Mouse (Mus musculus) heart, embryonic 15.5 days (tissue): Measurements from ENCODE around the gene Rfc5. TPM values are rescaled to one million over a fixed set of nuclear protein-coding genes. Genes with fewer than 3 reads are reported as not detected.

Experiments
- ATAC-seq: fragments of 200-750 bp; cut with Nextera tagmentation; replicated peaks from 2 replicates; pipeline ENCODE4 v1.8.0; 2017; ENCODE audit warnings: low read depth, moderate TSS enrichment; ENCODE audit not compliant: insufficient number of reproducible peaks, insufficient read depth, low FRiP score
- H3K27ac ChIP-seq: fragments of 300-500 bp; sonication (generic); 2 replicates; pipeline ENCODE4 v1.5.1; 2015; ENCODE audit warnings: mild to moderate bottlenecking, inconsistent platforms
- H3K27me3 ChIP-seq: fragments of 300-500 bp; sonication (generic); 2 replicates; pipeline ENCODE4 v1.6.1; 2015; ENCODE audit warnings: inconsistent platforms
- H3K36me3 ChIP-seq: fragments of 300-500 bp; sonication (generic); 2 replicates; pipeline ENCODE4 v1.6.1; 2015; ENCODE audit warnings: mild to moderate bottlenecking, inconsistent platforms
- H3K4me1 ChIP-seq: fragments of 300-500 bp; sonication (generic); replicated peaks from 2 replicates; pipeline ENCODE4 v1.6.1; 2015; ENCODE audit warnings: inconsistent platforms
- H3K4me2 ChIP-seq: fragments of 300-500 bp; sonication (generic); 2 replicates; pipeline ENCODE4 v1.6.1; 2015; ENCODE audit warnings: inconsistent platforms, mild to moderate bottlenecking, moderate library complexity
- H3K4me3 ChIP-seq: fragments of 300-500 bp; sonication (generic); 2 replicates; pipeline ENCODE4 v1.5.1; 2015; ENCODE audit warnings: mild to moderate bottlenecking, inconsistent platforms
- H3K9ac ChIP-seq: fragments of 300-500 bp; sonication (generic); 2 replicates; pipeline ENCODE4 v1.6.1; 2015; ENCODE audit warnings: mild to moderate bottlenecking, inconsistent platforms
- H3K9me3 ChIP-seq: fragments of 300-500 bp; sonication (generic); replicated peaks from 2 replicates; pipeline ENCODE4 v1.6.1; 2016; ENCODE audit warnings: inconsistent platforms
- WGBS: fragments of 180-500 bp; shearing (Covaris S2); methylation state at CpG from one replicate; pipeline ENCODE4 v1.1.7; 2015; ENCODE audit warnings: mixed read lengths; 5-methylcytosine and 5-hydroxymethylcytosine counted together
- polyA plus RNA-seq: library from polyadenylated mRNA; unstranded; fragments of >200 nt; fragmentation: Nextera tagmentation; extraction: Ambion mirVana; gene quantifications from 2 replicates; pipeline ENCODE4 v1.2.1, GENCODE M21; 2015

The Rfc5 gene
- polyA plus RNA-seq, 1 experiment from 2014 or later: 43.6 TPM

DNA sequence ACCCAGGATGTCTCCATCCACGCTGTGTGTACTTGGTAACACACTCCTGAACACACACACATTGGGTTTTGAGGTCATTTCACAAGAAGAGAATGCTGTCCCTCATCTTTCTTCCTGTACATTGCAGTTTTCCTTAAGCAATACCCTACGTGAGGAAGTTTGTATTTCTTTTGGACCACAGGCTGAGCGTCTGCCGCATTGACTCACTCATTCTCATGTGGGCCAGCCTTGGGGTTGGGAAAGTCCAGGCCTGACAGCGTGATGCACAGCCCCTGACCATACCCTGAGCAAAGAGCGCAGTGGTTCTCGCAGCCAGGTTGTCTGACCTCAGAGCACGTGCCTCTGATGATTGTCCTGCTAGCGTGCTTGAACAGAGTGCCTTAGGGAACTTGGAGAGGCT lies 15.4 kb downstream of the Rfc5 start:
- H3K27me3 ChIP-seq: no peaks in the 10 kb centered on the region
- ATAC-seq: no peak
- peaks cover 73% of the 10 kb centered on the region for H3K36me3 ChIP-seq
- H3K4me1 ChIP-seq: peaks cover 5% of the 10 kb centered on the region; the same call in 1 of the 2 replicates
- H3K4me2 ChIP-seq: no peak overlapping the region
- 88% methylated on average over 9 of the region's 9 CpGs for WGBS
- no peak overlapping the region for H3K4me3 ChIP-seq
- H3K9me3 ChIP-seq: no peaks in the 10 kb centered on the region
- no peak overlapping the region for H3K27ac ChIP-seq
- H3K9ac ChIP-seq: no peak overlapping the region

DNA sequence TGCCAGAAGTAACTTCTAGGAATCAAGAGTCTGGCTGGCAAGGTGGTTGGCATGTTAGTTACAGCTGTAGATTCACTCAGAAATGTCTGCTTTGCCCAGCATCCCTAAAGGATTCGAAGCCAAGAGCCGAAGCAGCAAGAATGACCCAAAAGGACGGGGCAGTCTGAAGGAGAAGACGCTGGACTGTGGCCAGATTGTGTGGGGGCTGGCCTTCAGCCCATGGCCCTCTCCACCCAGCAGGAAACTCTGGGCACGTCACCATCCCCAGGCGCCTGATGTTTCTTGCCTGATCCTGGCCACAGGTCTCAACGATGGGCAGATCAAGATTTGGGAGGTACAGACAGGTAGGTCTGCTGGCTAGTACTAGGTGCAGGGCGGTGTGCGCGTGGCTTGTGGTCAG lies 18.3 kb downstream of the Rfc5 start:
- WGBS: 69% methylated on average over 10 of the region's 10 CpGs
- Histone ChIP-seq H3K27me3 (no peaks in the 10 kb centered on the region), H3K4me3 (no peak overlapping the region), H3K4me1 (peaks cover 7% of the 10 kb centered on the region; the same call in 1 of the 2 replicates), H3K36me3 (peaks cover 74% of the 10 kb centered on the region), H3K4me2 (no peak overlapping the region), H3K9me3 (no peaks in the 10 kb centered on the region), H3K9ac (no peak overlapping the region), H3K27ac (no peak overlapping the region)
- ATAC-seq: no peak

DNA sequence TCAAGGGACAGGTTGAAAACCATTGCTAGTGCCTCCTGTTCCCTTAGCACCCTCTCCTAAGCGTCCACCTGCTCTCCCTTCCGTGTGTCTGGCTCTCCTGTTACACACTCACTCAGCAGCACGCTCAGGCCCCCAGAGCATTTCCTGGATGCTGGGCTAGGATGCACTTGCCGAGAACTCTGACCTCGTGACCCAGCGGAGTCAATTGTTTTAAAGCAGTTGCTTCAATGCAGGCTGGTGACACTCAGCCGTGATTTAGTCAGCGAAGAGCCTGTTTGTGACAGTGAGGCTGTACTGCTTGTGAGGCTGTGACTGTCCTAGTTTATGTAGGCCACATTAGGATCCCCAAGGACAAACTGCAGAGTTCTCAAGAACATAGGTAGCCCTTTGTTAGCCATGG lies 21.6 kb downstream of the Rfc5 start:
- Histone ChIP-seq H3K4me3 (no peak overlapping the region), H3K4me1 (peaks cover 26% of the 10 kb centered on the region), H3K36me3 (peaks cover 60% of the 10 kb centered on the region), H3K4me2 (no peak overlapping the region), H3K27me3 (no peaks in the 10 kb centered on the region), H3K27ac (no peak overlapping the region), H3K9ac (no peak overlapping the region), H3K9me3 (no peaks in the 10 kb centered on the region)
- WGBS: 53% methylated on average over 8 of the region's 8 CpGs
- no peak for ATAC-seq

DNA sequence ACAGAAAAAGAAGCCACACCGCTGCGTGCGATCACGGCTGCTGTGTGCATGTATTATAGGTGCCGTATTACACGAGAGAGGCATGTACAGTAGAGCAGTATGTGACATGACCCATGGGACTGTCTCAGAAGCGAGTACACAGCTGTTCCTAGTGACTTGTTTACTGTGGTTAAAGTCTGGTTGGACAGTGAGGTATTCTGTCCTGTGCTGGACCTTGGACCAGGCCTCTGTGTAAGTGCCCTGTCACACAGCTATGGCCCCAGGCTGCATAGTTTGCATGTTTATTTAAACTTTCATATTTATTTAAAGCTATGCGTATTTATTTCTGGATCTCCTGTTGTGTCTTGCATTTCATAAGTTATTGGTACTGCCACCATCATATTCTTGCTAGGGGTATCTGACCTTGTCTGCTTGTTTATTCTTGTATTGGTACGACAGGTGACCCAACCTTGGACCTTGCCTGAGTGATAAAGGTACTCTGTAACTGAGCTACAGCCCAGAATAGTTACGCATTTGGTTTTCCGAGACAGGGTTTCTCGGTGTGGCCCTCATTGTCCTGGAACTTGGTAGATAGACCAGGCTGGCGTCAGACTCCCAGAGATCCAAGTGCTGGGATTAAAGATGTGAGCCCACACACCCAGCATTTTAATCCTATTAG lies 22.8 kb downstream of the Rfc5 start:
- H3K4me2 ChIP-seq: no peak overlapping the region

DNA sequence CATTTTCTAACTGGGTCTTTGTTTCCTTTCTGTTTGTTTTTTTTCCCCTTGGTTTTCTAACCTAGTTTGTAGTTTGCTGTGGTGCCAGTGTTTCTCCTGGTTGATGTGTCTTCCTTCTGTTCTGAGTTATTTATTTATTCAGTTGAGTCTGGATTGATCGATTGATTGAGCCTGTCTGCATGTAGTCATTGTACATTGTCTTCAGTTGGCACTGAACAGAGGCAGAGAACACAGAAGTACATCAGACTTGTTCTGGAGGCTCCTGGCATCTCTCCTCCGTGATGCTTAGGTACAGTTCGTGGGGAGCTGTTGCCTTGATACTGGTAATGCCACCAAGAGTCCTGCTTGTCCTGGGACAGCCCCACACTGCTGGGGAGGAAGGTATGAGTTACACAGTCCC lies 24.0 kb downstream of the Rfc5 start:
- ATAC-seq: no peak
- H3K36me3 ChIP-seq: peaks cover 37% of the 10 kb centered on the region
- WGBS: 84% methylated on average over 3 of the region's 3 CpGs
- no peak overlapping the region for H3K4me2 ChIP-seq
- H3K9ac ChIP-seq: no peak overlapping the region
- H3K9me3 ChIP-seq: no peaks in the 10 kb centered on the region
- H3K27me3 ChIP-seq: no peaks in the 10 kb centered on the region
- H3K4me1 ChIP-seq: peaks cover 44% of the 10 kb centered on the region
- no peak overlapping the region for H3K4me3 ChIP-seq
- H3K27ac ChIP-seq: no peak overlapping the region

More for the DNA sequence above, 22.8 kb downstream of the Rfc5 start:
- peaks cover 37% of the 10 kb centered on the region for H3K4me1 ChIP-seq
- H3K27me3 ChIP-seq: no peaks in the 10 kb centered on the region
- H3K9me3 ChIP-seq: no peaks in the 10 kb centered on the region
- H3K36me3 ChIP-seq: peaks cover 49% of the 10 kb centered on the region
- H3K4me3 ChIP-seq: no peak overlapping the region
- WGBS: 89% methylated on average over 13 of the region's 13 CpGs
- H3K9ac ChIP-seq: no peak overlapping the region
- ATAC-seq: no peak
- H3K27ac ChIP-seq: no peak overlapping the region

DNA sequence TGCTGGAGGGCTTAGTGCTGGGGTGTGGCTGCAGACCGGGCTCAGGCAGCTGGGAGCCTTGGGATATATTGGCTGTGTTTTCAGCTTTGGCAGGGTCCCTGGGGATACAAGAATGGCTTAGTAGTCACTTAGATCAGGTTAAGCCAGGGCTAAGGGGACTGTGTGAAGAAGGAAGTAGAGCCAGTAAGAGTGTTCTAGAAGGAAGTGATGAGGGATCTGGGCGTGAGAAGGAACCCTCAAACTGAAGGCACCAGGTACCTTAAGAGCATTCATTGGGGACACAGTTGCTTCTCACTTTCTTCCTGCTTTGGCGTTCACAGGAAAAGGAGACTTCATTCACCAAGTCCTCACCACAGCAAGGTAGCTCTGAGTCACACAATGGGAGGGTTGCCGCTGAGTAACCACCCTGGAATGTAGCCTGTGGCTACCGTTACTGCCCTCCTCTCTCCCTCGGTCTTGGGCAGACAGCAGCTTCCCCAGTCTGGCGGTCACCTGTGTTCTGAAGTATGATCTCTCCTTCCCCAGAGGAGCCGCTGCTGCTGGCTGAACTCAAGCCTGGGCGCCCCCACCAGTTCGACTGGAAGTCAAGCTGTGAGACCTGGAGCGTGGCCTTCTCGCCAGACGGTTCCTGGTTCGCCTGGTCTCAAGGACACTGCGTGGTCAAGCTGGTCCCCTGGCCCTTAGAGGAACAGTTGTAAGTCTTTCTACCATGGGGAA lies 25.6 kb downstream of the Rfc5 start:
- 41% methylated on average over 15 of the region's 15 CpGs for WGBS
- Histone ChIP-seq H3K36me3 (peaks cover 26% of the 10 kb centered on the region), H3K9ac (peak overlapping the region; percentile 3; the same call in 1 of the 2 replicates), H3K4me3 (no peak overlapping the region), H3K4me1 (peaks cover 59% of the 10 kb centered on the region), H3K4me2 (no peak overlapping the region), H3K27me3 (no peaks in the 10 kb centered on the region), H3K9me3 (no peaks in the 10 kb centered on the region), H3K27ac (peak overlapping the region; percentile 56)
- no peak for ATAC-seq

DNA sequence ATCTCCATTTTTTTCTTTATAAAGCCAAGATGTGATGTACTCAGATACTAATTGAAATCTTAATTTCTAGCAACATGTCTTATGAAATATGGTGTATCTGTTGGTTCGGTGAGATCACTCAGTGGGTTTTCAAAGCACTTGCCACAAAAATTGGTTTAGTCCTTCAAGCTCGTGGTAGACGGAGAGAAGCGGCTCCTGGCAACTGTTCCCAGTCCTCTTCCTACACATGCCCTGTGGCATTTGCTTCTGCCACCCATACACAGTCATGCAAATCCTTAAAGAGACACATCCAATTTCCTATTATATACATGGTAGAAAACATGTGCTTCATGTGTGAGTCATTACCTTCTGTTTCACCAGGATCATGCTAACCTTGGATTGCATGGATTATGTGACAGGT lies 27.3 kb downstream of the Rfc5 start:
- Histone ChIP-seq H3K27me3 (no peaks in the 10 kb centered on the region), H3K36me3 (peaks cover 13% of the 10 kb centered on the region), H3K4me2 (no peak overlapping the region), H3K27ac (peak overlapping the region; percentile 44), H3K4me1 (peaks cover 61% of the 10 kb centered on the region), H3K4me3 (no peak overlapping the region), H3K9me3 (no peaks in the 10 kb centered on the region), H3K9ac (no peak overlapping the region)
- no peak for ATAC-seq
- 68% methylated on average over 4 of the region's 4 CpGs for WGBS

DNA sequence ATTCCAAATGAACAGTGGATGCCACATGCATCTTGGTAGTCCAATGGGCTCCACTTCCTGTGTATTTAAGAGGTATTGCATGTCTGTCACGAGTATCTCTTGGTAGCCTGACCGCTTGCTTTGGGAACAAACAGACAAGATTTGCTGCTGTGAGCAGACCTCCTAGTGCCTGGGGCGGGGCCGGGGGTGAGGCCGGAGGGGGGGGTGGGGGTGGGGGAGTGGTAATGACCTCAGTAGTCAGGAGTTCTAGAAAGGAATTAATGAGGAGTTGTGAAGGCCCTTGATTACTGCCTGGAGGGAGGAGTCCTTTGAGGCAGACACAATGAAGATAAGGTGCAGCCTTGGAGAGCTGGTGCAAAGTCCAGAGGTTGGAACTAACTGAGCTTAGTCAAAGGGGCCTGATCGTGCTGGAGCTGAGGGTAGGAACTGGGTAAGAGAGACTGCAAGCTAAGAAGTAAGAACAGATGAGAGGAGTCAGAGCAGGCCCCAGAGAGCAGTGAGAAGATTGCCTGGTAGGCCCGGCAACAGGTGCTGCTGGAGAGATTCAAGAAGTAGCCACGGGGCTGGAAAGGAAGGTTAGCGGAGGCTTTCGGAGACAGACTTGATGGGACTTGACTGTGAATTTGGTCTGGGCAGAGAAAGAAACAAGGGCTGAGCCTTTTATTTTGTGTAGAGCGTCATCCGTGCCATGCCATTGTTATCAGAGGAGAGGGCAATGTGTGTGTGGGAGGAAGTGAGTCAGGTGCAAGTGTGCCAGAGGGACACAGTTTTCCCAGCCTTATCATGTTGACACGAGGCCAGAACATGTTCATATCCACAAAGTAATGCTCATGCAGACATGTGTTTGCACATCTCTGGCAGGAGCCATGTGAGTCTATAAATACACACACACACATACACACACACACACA lies 28.0 kb downstream of the Rfc5 start:
- no peak; the same call in 1 of the 2 replicates for ATAC-seq
- H3K9ac ChIP-seq: peak overlapping the region; percentile 39
- no peak overlapping the region for H3K4me3 ChIP-seq
- peaks cover 12% of the 10 kb centered on the region for H3K36me3 ChIP-seq
- 23% methylated on average over 13 of the region's 13 CpGs for WGBS
- peak overlapping the region; percentile 77 for H3K4me2 ChIP-seq
- H3K27ac ChIP-seq: peak overlapping the region; percentile 88
- peaks cover 68% of the 10 kb centered on the region for H3K4me1 ChIP-seq
- no peaks in the 10 kb centered on the region for H3K27me3 ChIP-seq
- H3K9me3 ChIP-seq: no peaks in the 10 kb centered on the region

DNA sequence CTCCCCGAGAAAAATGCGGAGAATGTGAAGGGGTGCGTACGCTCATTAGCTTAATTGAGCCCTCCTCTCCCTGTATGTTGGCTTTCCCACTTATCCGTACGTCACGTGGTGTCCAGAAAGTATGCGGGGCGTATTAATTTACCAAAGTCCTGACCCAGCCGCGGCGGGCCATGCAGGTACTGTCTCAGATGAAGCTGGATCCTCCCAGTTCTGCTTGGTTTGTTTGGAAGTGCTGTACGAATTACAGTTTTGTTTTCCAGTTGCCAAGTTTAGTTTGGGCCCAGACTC lies 28.7 kb downstream of the Rfc5 start:
- 44% methylated on average over 13 of the region's 13 CpGs for WGBS
- Histone ChIP-seq H3K27me3 (no peaks in the 10 kb centered on the region), H3K4me1 (peaks cover 69% of the 10 kb centered on the region), H3K9me3 (no peaks in the 10 kb centered on the region), H3K9ac (no peak overlapping the region), H3K27ac (peak overlapping the region; percentile 88), H3K36me3 (peaks cover 8% of the 10 kb centered on the region), H3K4me2 (peak overlapping the region; percentile 77), H3K4me3 (0 out of 2 replicates have a peak overlapping the region, but pooled peaks have one; percentile 7)
- ATAC-seq: no peak

DNA sequence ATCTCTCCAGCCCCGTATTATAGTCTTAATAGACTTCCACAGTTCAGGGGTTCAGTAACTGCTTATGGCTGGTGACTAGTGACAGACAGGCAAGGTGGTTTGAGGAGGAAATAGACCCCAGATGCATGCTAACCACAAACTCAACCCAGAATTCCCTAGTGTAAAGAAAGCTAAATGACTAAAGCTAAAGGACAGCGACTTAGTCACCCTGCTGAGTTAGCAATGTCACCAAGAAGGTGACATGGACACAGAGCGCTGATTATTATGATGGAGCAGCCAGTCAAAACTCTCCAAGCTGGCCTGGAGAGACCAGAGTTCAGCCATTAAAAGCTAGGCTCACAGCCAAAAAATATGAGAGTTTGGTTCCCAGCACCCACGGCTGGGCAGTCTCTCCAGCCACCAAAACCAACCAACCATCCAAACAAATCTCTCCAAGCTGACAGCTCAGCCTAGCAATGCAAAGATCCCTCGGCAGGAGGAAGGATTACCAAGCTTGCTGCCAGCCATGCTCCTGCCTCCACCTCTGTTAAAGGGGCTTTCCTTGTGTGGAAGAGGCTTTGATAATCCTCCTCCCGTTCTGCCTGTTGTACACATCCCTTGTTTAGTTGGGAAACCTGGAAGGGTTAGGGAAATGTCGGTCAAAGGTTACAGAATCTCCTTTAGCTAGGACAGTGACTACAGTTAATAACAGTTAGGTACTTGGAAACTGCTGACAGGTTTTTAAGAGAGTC lies 29.2 kb downstream of the Rfc5 start:
- 26% methylated on average over 7 of the region's 7 CpGs for WGBS
- H3K9ac ChIP-seq: no peak overlapping the region
- peak overlapping the region; percentile 77 for H3K4me2 ChIP-seq
- peaks cover 5% of the 10 kb centered on the region for H3K36me3 ChIP-seq
- H3K4me3 ChIP-seq: 0 out of 2 replicates have a peak overlapping the region, but pooled peaks have one; percentile 7
- peak overlapping the region; percentile 88 for H3K27ac ChIP-seq
- ATAC-seq: no peak
- H3K27me3 ChIP-seq: no peaks in the 10 kb centered on the region
- no peaks in the 10 kb centered on the region for H3K9me3 ChIP-seq
- H3K4me1 ChIP-seq: peaks cover 69% of the 10 kb centered on the region

DNA sequence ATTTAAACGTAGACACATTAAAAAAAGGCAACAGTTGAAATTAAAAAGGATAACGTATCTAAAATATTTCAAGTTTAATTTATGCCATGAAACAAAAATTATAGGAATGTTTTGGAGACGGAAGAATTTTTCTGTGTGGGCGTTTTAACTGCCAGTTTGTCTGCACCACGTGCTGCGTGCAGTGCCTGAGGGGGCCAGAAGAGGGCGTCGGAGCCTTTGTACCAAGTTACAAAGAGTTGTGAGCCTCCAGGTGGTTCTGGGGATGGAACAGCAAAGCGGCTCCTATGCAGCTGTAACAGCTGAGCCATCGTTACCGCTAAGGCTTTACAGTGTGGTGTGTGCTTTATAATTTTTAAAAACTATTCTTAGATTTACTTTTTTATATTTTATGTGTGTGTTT lies 30.1 kb downstream of the Rfc5 start:
- ATAC-seq: no peak
- WGBS: 41% methylated on average over 11 of the region's 11 CpGs

More for the DNA sequence above, 30.1 kb downstream of the Rfc5 start:
- Histone ChIP-seq H3K36me3 (peaks cover 1% of the 10 kb centered on the region; the same call in 1 of the 2 replicates), H3K27ac (no peak overlapping the region), H3K9me3 (no peaks in the 10 kb centered on the region), H3K4me2 (peak overlapping the region; percentile 77), H3K4me1 (peaks cover 65% of the 10 kb centered on the region), H3K9ac (no peak overlapping the region), H3K4me3 (0 out of 2 replicates have a peak overlapping the region, but pooled peaks have one; percentile 83), H3K27me3 (no peaks in the 10 kb centered on the region)
